Mouse (Mus musculus): ENCODE measurements at regions not wholly inside any gene's neighbourhood (a gene's known extent, or its start where the extent isn't known, plus 50 kb on each side); places are given as distances from the start of the nearest gene placed in this dataset.
A peak's percentile ranks its signal among the peaks of the same experiment; 100 is the strongest.

GRCm38 (mm10) chr13:71104419-71105228 is 263.0 kb upstream of the Adamts16 start:
- H3K27me3 ChIP-seq (replicated peaks; ENCODE audit: control insufficient read depth, insufficient read depth, low read length), result peaks cover 2% of the 10 kb centered on the region; the same call in 1 of the 2 replicates
- 33% methylated on average over 22 of the region's 22 CpGs for WGBS
- H3K36me3 ChIP-seq (ENCODE audit: control insufficient read depth, insufficient read depth, low read length), result no peaks in the 10 kb centered on the region
- no peak overlapping the region for H3K27ac ChIP-seq (ENCODE audit: low read depth, low read length)
- peak overlapping the region; percentile 17 for H3K4me3 ChIP-seq (ENCODE audit: low read depth, low read length)
- peak; percentile 25; the same call in 1 of the 2 replicates for ATAC-seq
- H3K9me3 ChIP-seq (replicated peaks; ENCODE audit: control insufficient read depth, low read length), result no peaks in the 10 kb centered on the region
- peak overlapping the region; percentile 46 for H3K9ac ChIP-seq (ENCODE audit: low read length)
- H3K4me1 ChIP-seq (ENCODE audit: control insufficient read depth, insufficient read depth, low read length), result no peaks in the 10 kb centered on the region; the same call in 1 of the 2 replicates
- peak overlapping the region; percentile 45 for H3K4me2 ChIP-seq (ENCODE audit: low read length)
- DNase-seq (ENCODE audit: low spot score), result peak; percentile 2

- Histone ChIP-seq H3K27ac (ENCODE audit: low read depth, low read length) (no peak overlapping the region), H3K36me3 (ENCODE audit: control insufficient read depth, insufficient read depth, low read length) (no peaks in the 10 kb centered on the region), H3K9ac (ENCODE audit: low read length) (no peak overlapping the region), H3K4me2 (ENCODE audit: low read length) (no peak overlapping the region), H3K9me3 (replicated peaks; ENCODE audit: control insufficient read depth, low read length) (no peaks in the 10 kb centered on the region), H3K27me3 (replicated peaks; ENCODE audit: control insufficient read depth, insufficient read depth, low read length) (no peaks in the 10 kb centered on the region), H3K4me3 (ENCODE audit: low read depth, low read length) (no peak overlapping the region), H3K4me1 (ENCODE audit: control insufficient read depth, insufficient read depth, low read length) (no peaks in the 10 kb centered on the region)
- DNase-seq (ENCODE audit: low spot score) (no peak), ATAC-seq (no peak)
- WGBS, result 72% methylated on average over 6 of the region's 6 CpGs
These were observed 242.7 kb upstream of the Adamts16 start for GRCm38 (mm10) chr13:71084301-71084700.

- Histone ChIP-seq H3K4me2 (ENCODE audit: low read length) (no peak overlapping the region), H3K4me1 (ENCODE audit: control insufficient read depth, insufficient read depth, low read length) (no peaks in the 10 kb centered on the region), H3K9ac (ENCODE audit: low read length) (no peak overlapping the region), H3K9me3 (replicated peaks; ENCODE audit: control insufficient read depth, low read length) (no peaks in the 10 kb centered on the region), H3K27me3 (replicated peaks; ENCODE audit: control insufficient read depth, insufficient read depth, low read length) (no peaks in the 10 kb centered on the region), H3K4me3 (ENCODE audit: low read depth, low read length) (no peak overlapping the region), H3K27ac (ENCODE audit: low read depth, low read length) (no peak overlapping the region), H3K36me3 (ENCODE audit: control insufficient read depth, insufficient read depth, low read length) (no peaks in the 10 kb centered on the region)
- ATAC-seq (no peak), DNase-seq (ENCODE audit: low spot score) (no peak)
- WGBS, result 93% methylated on average over 4 of the region's 4 CpGs
These were observed 234.3 kb upstream of the Adamts16 start for GRCm38 (mm10) chr13:71075916-71076315.

GRCm38 (mm10) chr13:71074012-71074411 is 232.4 kb upstream of the Adamts16 start:
- DNase-seq (ENCODE audit: low spot score), result no peak
- no peaks in the 10 kb centered on the region for H3K36me3 ChIP-seq (ENCODE audit: control insufficient read depth, insufficient read depth, low read length)
- H3K27me3 ChIP-seq (replicated peaks; ENCODE audit: control insufficient read depth, insufficient read depth, low read length), result no peaks in the 10 kb centered on the region
- H3K4me2 ChIP-seq (ENCODE audit: low read length), result no peak overlapping the region
- 35% methylated on average over 10 of the region's 10 CpGs for WGBS
- H3K9me3 ChIP-seq (replicated peaks; ENCODE audit: control insufficient read depth, low read length), result no peaks in the 10 kb centered on the region
- no peaks in the 10 kb centered on the region; the same call in 1 of the 2 replicates for H3K4me1 ChIP-seq (ENCODE audit: control insufficient read depth, insufficient read depth, low read length)
- ATAC-seq, result no peak
- no peak overlapping the region for H3K27ac ChIP-seq (ENCODE audit: low read depth, low read length)
- H3K9ac ChIP-seq (ENCODE audit: low read length), result no peak overlapping the region
- no peak overlapping the region for H3K4me3 ChIP-seq (ENCODE audit: low read depth, low read length)

- no peak overlapping the region for H3K4me3 ChIP-seq (ENCODE audit: low read depth, low read length)
These were observed 227.2 kb upstream of the Adamts16 start for GRCm38 (mm10) chr13:71068757-71069201.

GRCm38 (mm10) chr13:71068011-71068410 is 226.4 kb upstream of the Adamts16 start:
- H3K36me3 ChIP-seq (ENCODE audit: control insufficient read depth, insufficient read depth, low read length), result no peaks in the 10 kb centered on the region
- H3K9me3 ChIP-seq (replicated peaks; ENCODE audit: control insufficient read depth, low read length), result no peaks in the 10 kb centered on the region
- ATAC-seq (no peak), DNase-seq (ENCODE audit: low spot score) (no peak)
- H3K4me3 ChIP-seq (ENCODE audit: low read depth, low read length), result no peak overlapping the region
- WGBS, result 57% methylated on average over 4 of the region's 4 CpGs
- H3K27me3 ChIP-seq (replicated peaks; ENCODE audit: control insufficient read depth, insufficient read depth, low read length), result no peaks in the 10 kb centered on the region
- no peak overlapping the region for H3K27ac ChIP-seq (ENCODE audit: low read depth, low read length)
- H3K4me2 ChIP-seq (ENCODE audit: low read length), result no peak overlapping the region
- H3K4me1 ChIP-seq (ENCODE audit: control insufficient read depth, insufficient read depth, low read length), result no peaks in the 10 kb centered on the region; the same call in 1 of the 2 replicates
- no peak overlapping the region for H3K9ac ChIP-seq (ENCODE audit: low read length)

More at GRCm38 (mm10) chr13:71068757-71069201, 227.2 kb upstream of the Adamts16 start:
- DNase-seq (ENCODE audit: low spot score) (peak; percentile 33), ATAC-seq (peak; percentile 48; the same call in 1 of the 2 replicates)
- Histone ChIP-seq H3K27ac (ENCODE audit: low read depth, low read length) (no peak overlapping the region), H3K4me2 (ENCODE audit: low read length) (no peak overlapping the region), H3K4me1 (ENCODE audit: control insufficient read depth, insufficient read depth, low read length) (no peaks in the 10 kb centered on the region; the same call in 1 of the 2 replicates), H3K27me3 (replicated peaks; ENCODE audit: control insufficient read depth, insufficient read depth, low read length) (no peaks in the 10 kb centered on the region), H3K9me3 (replicated peaks; ENCODE audit: control insufficient read depth, low read length) (no peaks in the 10 kb centered on the region), H3K36me3 (ENCODE audit: control insufficient read depth, insufficient read depth, low read length) (no peaks in the 10 kb centered on the region), H3K9ac (ENCODE audit: low read length) (no peak overlapping the region)
- 51% methylated on average over 11 of the region's 11 CpGs for WGBS

- no peak for DNase-seq (ENCODE audit: low spot score)
- no peak for ATAC-seq
- no peaks in the 10 kb centered on the region for H3K9me3 ChIP-seq (replicated peaks; ENCODE audit: control insufficient read depth, low read length)
- H3K36me3 ChIP-seq (ENCODE audit: control insufficient read depth, insufficient read depth, low read length), result no peaks in the 10 kb centered on the region
- no peak overlapping the region for H3K9ac ChIP-seq (ENCODE audit: low read length)
- H3K4me2 ChIP-seq (ENCODE audit: low read length), result no peak overlapping the region
- WGBS, result 80% methylated on average over 1 of the region's 1 CpGs
- H3K4me1 ChIP-seq (ENCODE audit: control insufficient read depth, insufficient read depth, low read length), result no peaks in the 10 kb centered on the region; the same call in 1 of the 2 replicates
- no peaks in the 10 kb centered on the region for H3K27me3 ChIP-seq (replicated peaks; ENCODE audit: control insufficient read depth, insufficient read depth, low read length)
- H3K27ac ChIP-seq (ENCODE audit: low read depth, low read length), result no peak overlapping the region
- no peak overlapping the region for H3K4me3 ChIP-seq (ENCODE audit: low read depth, low read length)
These were observed 224.0 kb upstream of the Adamts16 start for GRCm38 (mm10) chr13:71065568-71065967.

- 68% methylated on average over 8 of the region's 8 CpGs for WGBS
- no peaks in the 10 kb centered on the region; the same call in 1 of the 2 replicates for H3K4me1 ChIP-seq (ENCODE audit: control insufficient read depth, insufficient read depth, low read length)
- no peak for ATAC-seq
- H3K36me3 ChIP-seq (ENCODE audit: control insufficient read depth, insufficient read depth, low read length), result no peaks in the 10 kb centered on the region
- no peak overlapping the region for H3K4me2 ChIP-seq (ENCODE audit: low read length)
- H3K9me3 ChIP-seq (replicated peaks; ENCODE audit: control insufficient read depth, low read length), result no peaks in the 10 kb centered on the region
- H3K27ac ChIP-seq (ENCODE audit: low read depth, low read length), result no peak overlapping the region
- DNase-seq (ENCODE audit: low spot score), result no peak
- no peak overlapping the region for H3K4me3 ChIP-seq (ENCODE audit: low read depth, low read length)
- no peaks in the 10 kb centered on the region for H3K27me3 ChIP-seq (replicated peaks; ENCODE audit: control insufficient read depth, insufficient read depth, low read length)
- H3K9ac ChIP-seq (ENCODE audit: low read length), result no peak overlapping the region
These were observed 223.1 kb upstream of the Adamts16 start for GRCm38 (mm10) chr13:71064590-71065307.
